Mouse (Mus musculus) embryonic fibroblast, embryonic 13.5 days (primary cell): ENCODE results near the gene Gm9747. TPM values are rescaled to one million over a fixed set of nuclear protein-coding genes. Genes with fewer than 3 reads are reported as not detected.
A peak's percentile ranks its signal among the peaks of the same experiment; 100 is the strongest.

Source experiments
- H3K27ac ChIP-seq: 2 replicates; pipeline ENCODE4 v1.5.1; 2012; ENCODE audit warnings: low read length, control low read depth, inconsistent platforms; ENCODE audit not compliant: insufficient read depth
- H3K4me1 ChIP-seq: 2 replicates; pipeline ENCODE4 v1.6.1; 2011; ENCODE audit warnings: low read length; ENCODE audit not compliant: control insufficient read depth, insufficient read depth
- H3K4me3 ChIP-seq: 2 replicates; pipeline ENCODE4 v1.5.1; 2011; ENCODE audit warnings: mild to moderate bottlenecking, control low read depth, low read length; ENCODE audit not compliant: insufficient read depth
- CTCF ChIP-seq: IDR thresholded peaks from 2 replicates; pipeline ENCODE4 v1.5.1; 2011; ENCODE audit warnings: mild to moderate bottlenecking, control low read depth, low read length, moderate library complexity, borderline replicate concordance; ENCODE audit not compliant: insufficient read depth
- POLR2A ChIP-seq: IDR thresholded peaks from 2 replicates; pipeline ENCODE4 v1.6.1; 2011; ENCODE audit warnings: low read depth, mild to moderate bottlenecking, control low read depth, low read length, moderate library complexity
- polyA plus RNA-seq: library from polyadenylated mRNA; stranded (reverse); fragments of >200 nt; gene quantifications from 2 replicates; pipeline ENCODE4 v1.2.4, GENCODE M21; 2011; ENCODE audit warnings: low read depth; ENCODE audit not compliant: missing spikeins, insufficient read length

Gene Gm9747
- polyA plus RNA-seq, 1 experiment = not detected

DNA sequence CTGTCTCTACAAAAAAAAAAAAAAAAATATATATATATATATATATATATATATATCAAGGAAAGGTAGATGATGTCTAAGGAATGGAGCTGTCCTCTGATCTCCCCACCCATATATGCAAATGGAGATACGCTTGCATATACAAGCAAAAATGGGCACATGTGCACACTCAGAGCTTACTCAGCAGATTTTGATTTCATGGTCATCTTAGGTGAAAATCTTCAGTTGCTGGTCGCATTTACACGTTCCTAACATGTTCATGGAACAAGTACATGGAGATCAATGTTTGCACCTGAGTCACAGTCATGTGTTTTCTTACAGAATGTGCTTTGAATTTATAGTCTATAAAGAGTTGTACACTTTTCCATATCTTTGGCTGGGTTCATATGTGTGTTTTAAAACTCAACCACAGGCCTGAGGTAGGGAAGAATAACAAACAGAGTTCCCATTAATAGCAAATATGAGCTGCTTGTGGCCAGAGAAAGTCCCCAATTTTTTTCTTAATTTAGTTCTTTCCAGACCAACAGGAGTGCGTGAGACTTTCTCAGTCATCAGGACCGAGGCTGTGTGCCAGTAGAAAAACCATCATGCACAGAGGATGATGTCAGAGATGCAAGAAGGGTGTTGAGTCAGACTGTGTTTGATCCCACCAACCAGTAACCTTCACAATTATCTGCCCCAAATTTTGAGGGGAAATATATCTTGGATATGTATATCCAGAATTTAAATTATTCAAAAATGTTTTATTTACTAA, 9.7 kb upstream of the Gm9747 start:
- Histone ChIP-seq H3K4me1 (no peaks in the 10 kb centered on the region), H3K4me3 (no peak overlapping the region), H3K27ac (peak overlapping the region; percentile 40; the same call in 1 of the 2 replicates)
- no peak for TF ChIP-seq POLR2A
- no peak for TF ChIP-seq CTCF

DNA sequence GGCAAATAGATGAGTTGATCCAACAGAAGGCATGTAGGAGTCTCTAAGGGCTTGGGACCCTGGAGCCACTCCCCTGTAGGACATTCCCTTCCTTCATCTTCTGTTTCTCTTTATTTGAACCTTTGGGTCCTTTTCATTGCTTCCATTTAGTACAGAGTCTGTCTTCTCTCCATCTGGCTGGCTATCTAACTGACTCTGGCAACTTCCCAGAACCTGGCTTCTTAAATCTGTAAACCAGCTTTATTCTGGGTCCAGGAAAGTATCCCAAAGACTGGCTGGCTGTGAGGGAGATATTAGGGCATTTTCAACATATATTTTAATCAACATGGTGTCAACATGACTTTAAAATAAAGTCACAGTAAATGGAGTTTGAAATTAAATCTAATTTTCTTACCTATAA, 4.1 kb upstream of the Gm9747 start:
- TF ChIP-seq POLR2A = no peak
- TF ChIP-seq CTCF = no peak
- H3K27ac ChIP-seq = no peak overlapping the region
- H3K4me1 ChIP-seq = no peaks in the 10 kb centered on the region

DNA sequence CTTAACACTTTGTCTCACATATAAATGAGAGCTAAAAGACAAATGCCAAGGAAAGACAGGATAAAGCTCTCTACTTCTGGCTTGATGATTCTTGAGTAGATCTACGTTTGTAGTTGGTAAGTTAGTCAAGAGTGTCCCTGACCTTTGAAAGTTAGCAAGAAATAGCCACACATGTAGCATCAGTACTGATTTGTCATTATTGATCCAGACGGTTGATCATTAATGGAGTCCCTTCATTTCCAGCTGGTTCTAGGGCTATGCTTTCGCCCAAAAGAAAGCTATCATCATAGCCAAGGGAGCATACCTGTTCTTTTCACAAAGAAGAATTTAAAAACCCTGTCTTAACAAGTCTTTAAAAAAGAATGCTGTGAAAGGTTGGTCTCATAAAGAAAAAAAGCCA, 1.7 kb downstream of the Gm9747 start:
- no peaks in the 10 kb centered on the region for H3K4me1 ChIP-seq
- no peak for TF ChIP-seq CTCF
- no peak for TF ChIP-seq POLR2A

More for the DNA sequence above, 4.1 kb upstream of the Gm9747 start:
- H3K4me3 ChIP-seq = no peak overlapping the region

GRCm38 (mm10) chr1:82235455-82236104, 2.7 kb downstream of the Gm9747 start:
- no peaks in the 10 kb centered on the region for H3K4me1 ChIP-seq
- no peak overlapping the region for H3K27ac ChIP-seq
- H3K4me3 ChIP-seq = no peak overlapping the region
- TF ChIP-seq CTCF (no peak), POLR2A (no peak)

More for the DNA sequence above, 1.7 kb downstream of the Gm9747 start:
- H3K27ac ChIP-seq = no peak overlapping the region
- no peak overlapping the region for H3K4me3 ChIP-seq

GRCm38 (mm10) chr1:82238245-82238644, 5.3 kb downstream of the Gm9747 start:
- no peak overlapping the region for H3K27ac ChIP-seq
- no peaks in the 10 kb centered on the region for H3K4me1 ChIP-seq
- H3K4me3 ChIP-seq = no peak overlapping the region
- TF ChIP-seq POLR2A (no peak), CTCF (no peak)

GRCm38 (mm10) chr1:82239409-82240201, 6.7 kb downstream of the Gm9747 start:
- H3K27ac ChIP-seq = no peak overlapping the region
- H3K4me1 ChIP-seq = no peaks in the 10 kb centered on the region
- TF ChIP-seq CTCF (no peak), POLR2A (no peak)
- no peak overlapping the region for H3K4me3 ChIP-seq

DNA sequence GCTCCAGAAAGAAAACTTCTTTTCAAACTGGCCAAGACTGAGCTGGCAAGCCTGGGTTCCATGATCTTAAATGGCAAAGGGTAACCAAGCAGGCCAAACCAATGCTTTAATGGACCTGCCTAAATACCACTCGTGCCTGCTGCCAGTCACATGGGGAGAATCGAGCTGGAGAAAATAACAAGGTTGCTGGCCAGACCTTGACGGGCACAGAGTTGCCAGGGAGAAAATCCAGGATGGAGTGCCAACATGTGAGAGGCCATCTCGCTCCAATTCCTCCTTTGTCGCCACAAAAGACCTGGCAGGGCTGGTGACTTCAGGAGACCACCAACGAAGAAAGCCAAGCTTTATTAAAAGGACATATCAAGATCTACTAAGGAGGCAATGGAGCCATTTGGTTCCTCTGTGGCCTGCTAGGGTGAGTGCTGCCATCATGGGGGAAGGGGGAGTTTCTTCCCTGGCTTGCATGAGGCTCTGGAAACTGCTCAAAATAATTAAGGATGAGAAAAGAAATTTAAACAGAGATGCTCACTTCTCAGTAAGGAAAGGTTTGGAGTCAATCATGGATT, 10.4 kb downstream of the Gm9747 start:
- no peak overlapping the region for H3K27ac ChIP-seq
- H3K4me3 ChIP-seq = no peak overlapping the region
- H3K4me1 ChIP-seq = 0 out of 2 replicates have a peak, but pooled peaks cover 2% of the 10 kb centered on the region
- TF ChIP-seq CTCF = no peak
- no peak for TF ChIP-seq POLR2A

GRCm38 (mm10) chr1:82245002-82245401, 12.1 kb downstream of the Gm9747 start:
- Histone ChIP-seq H3K4me1 (0 out of 2 replicates have a peak, but pooled peaks cover 2% of the 10 kb centered on the region), H3K4me3 (no peak overlapping the region), H3K27ac (no peak overlapping the region)
- TF ChIP-seq POLR2A (no peak), CTCF (no peak)

- TF ChIP-seq CTCF (no peak), POLR2A (no peak)
- no peak overlapping the region for H3K27ac ChIP-seq
- 0 out of 2 replicates have a peak, but pooled peaks cover 2% of the 10 kb centered on the region for H3K4me1 ChIP-seq
- H3K4me3 ChIP-seq = no peak overlapping the region
These were observed 14.5 kb downstream of the Gm9747 start for GRCm38 (mm10) chr1:82247221-82247951.
